Mouse (Mus musculus) heart, embryonic 11.5 days (tissue): ENCODE results near the gene Kyat1. TPM values are rescaled to one million over a fixed set of nuclear protein-coding genes. Genes with fewer than 3 reads are reported as not detected.
A peak's percentile ranks its signal among the peaks of the same experiment; 100 is the strongest.

ENCODE experiments used
- ATAC-seq: fragments of 200-750 bp; cut with Nextera tagmentation; replicated peaks from 2 replicates; pipeline ENCODE4 v1.8.0; 2017; ENCODE audit warnings: moderate library complexity; ENCODE audit not compliant: insufficient number of reproducible peaks, low FRiP score, low TSS enrichment
- H3K27ac ChIP-seq: fragments of 300-500 bp; sonication (generic); 2 replicates; pipeline ENCODE4 v1.5.1; 2014; ENCODE audit warnings: mild to moderate bottlenecking, low read depth, low read length
- H3K27me3 ChIP-seq: fragments of 300-500 bp; sonication (generic); 2 replicates; pipeline ENCODE4 v1.6.1; 2014; ENCODE audit warnings: mild to moderate bottlenecking, low read length, mixed read lengths; ENCODE audit not compliant: control insufficient read depth, insufficient read depth
- H3K36me3 ChIP-seq: fragments of 300-500 bp; sonication (generic); 2 replicates; pipeline ENCODE4 v1.6.1; 2014; ENCODE audit warnings: mild to moderate bottlenecking, low read length, moderate library complexity, mixed read lengths; ENCODE audit not compliant: control insufficient read depth, insufficient read depth
- H3K4me1 ChIP-seq: fragments of 300-500 bp; sonication (generic); 2 replicates; pipeline ENCODE4 v1.6.1; 2014; ENCODE audit warnings: low read length; ENCODE audit not compliant: control insufficient read depth, insufficient read depth
- H3K4me2 ChIP-seq: fragments of 300-500 bp; sonication (generic); 2 replicates; pipeline ENCODE4 v1.6.1; 2014; ENCODE audit warnings: mild to moderate bottlenecking, moderate library complexity
- H3K4me3 ChIP-seq: fragments of 300-500 bp; sonication (generic); 2 replicates; pipeline ENCODE4 v1.5.1; 2014; ENCODE audit warnings: low read depth, low read length
- H3K9ac ChIP-seq: fragments of 300-500 bp; sonication (generic); 2 replicates; pipeline ENCODE4 v1.6.1; 2014; ENCODE audit warnings: mild to moderate bottlenecking, low read depth, low read length, moderate library complexity
- H3K9me3 ChIP-seq: fragments of 300-500 bp; sonication (generic); replicated peaks from 2 replicates; pipeline ENCODE4 v1.6.1; 2016; ENCODE audit warnings: low read length; ENCODE audit not compliant: control insufficient read depth
- WGBS: fragments of 180-500 bp; shearing (Covaris S2); extraction: QIAGEN DNeasy Blood & Tissue Kit; methylation state at CpG from one replicate; pipeline ENCODE4 v1.1.7; 2014; ENCODE audit not compliant: insufficient replicate concordance; 5-methylcytosine and 5-hydroxymethylcytosine counted together
- polyA plus RNA-seq: library from polyadenylated mRNA; unstranded; fragments of >200 nt; fragmentation: Nextera tagmentation; extraction: Ambion mirVana; gene quantifications from 2 replicates; pipeline ENCODE4 v1.2.1, GENCODE M21; 2014

The Kyat1 gene
- 13.6 and 15.5 TPM in 2 replicates for polyA plus RNA-seq

DNA sequence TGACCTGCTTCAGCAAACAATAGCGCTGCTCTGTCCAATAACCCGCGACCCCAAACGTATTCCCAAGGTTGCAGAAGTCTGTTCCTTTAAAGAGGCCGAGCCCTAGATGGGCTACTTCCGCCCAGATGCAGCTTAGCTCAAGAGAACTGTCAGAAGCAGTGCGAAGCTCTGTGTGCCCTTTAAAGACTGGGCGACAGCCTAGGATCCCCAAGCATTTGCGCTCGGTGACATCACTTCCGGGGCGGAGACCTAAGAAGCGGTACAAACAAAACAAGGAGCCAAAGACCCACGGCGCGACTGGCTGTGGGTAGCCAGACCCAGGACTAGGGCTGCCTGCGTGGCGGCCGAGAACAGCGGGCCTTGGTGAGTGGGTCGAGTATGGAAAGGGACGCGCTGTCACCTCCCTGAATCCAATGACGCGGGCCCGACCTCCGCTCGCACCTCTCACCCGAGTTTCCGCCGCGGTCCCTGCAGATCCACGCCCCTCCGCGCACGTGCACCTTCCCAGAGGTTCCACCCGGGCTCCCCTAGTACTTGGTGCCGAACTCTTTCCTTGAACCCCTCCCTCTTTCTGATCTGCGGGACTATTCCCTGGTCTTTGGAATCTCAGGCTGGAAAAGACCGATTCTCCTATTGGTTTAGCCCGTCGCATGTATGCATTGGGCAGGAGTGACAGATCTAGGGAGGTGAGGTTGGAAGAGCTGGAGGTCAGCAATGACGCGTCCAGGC is at the start of gene Kyat1:
Gene Kyat1 (minus strand): TSS at position 219 of the 729 bp plus-strand sequence.
- H3K4me2 ChIP-seq = peak within 1 kb of the TSS; percentile 90
- H3K9me3 ChIP-seq = no peaks in the 10 kb centered on the region
- H3K9ac ChIP-seq = peak within 1 kb of the TSS; percentile 82
- ATAC-seq = peak; percentile 87
- peak within 1 kb of the TSS; percentile 90 for H3K27ac ChIP-seq
- peak within 1 kb of the TSS; percentile 83 for H3K4me3 ChIP-seq
- H3K36me3 ChIP-seq = no peaks in the 10 kb centered on the region
- peaks cover 4% of the 10 kb centered on the region for H3K4me1 ChIP-seq
- no peaks in the 10 kb centered on the region for H3K27me3 ChIP-seq
- WGBS = under 1% methylated on average over 44 of the region's 44 CpGs

DNA sequence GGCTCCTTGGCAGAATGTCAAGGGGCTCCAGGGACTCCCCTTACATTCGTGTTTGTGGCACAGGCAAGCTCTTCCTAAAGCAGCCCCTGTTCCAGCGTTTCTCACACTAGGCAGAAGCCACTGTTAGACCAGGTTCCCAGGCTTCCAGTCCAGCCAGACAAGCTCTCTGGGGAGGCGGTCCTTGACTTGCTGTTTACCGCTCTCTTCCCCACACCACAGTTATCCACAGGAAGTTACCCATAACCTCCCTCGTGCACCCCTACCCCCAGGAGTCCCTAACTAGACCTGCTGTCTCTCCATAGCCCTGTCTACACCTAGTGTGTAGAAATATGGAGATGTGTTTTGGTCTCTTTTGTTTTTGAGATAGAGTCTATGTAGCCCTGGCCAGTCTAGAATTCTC is 48.2 kb upstream of the Kyat1 start:
- ATAC-seq = no peak
- H3K27ac ChIP-seq = no peak overlapping the region
- no peaks in the 10 kb centered on the region for H3K9me3 ChIP-seq
- 67% methylated on average over 5 of the region's 5 CpGs for WGBS
- H3K36me3 ChIP-seq = peaks cover 28% of the 10 kb centered on the region
- H3K27me3 ChIP-seq = no peaks in the 10 kb centered on the region
- no peak overlapping the region for H3K9ac ChIP-seq
- peaks cover 22% of the 10 kb centered on the region for H3K4me1 ChIP-seq
- no peak overlapping the region for H3K4me2 ChIP-seq
- no peak overlapping the region for H3K4me3 ChIP-seq

DNA sequence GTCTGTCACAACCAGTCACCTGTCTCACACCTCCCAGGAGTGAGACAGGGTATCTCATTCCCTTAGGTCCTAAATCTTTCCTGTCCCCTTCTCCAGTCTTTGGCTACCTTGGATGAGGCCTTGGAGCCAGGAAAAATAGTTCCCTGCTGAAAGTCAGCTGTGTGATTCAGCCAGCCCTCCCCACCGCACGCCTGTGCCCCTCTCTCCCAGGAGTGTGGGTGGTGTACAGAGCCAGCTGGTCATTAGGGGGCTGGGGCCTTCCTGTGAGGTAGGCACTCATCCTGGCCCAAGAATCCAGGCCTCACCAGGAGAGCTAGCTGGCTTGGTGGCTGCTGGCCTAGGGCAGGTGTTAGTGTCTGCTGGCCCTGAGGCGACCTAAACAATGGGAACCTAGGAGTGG is 46.9 kb upstream of the Kyat1 start:
- Histone ChIP-seq H3K9me3 (no peaks in the 10 kb centered on the region), H3K4me2 (no peak overlapping the region), H3K4me1 (peaks cover 12% of the 10 kb centered on the region), H3K27me3 (no peaks in the 10 kb centered on the region), H3K27ac (no peak overlapping the region), H3K9ac (no peak overlapping the region), H3K36me3 (peaks cover 31% of the 10 kb centered on the region), H3K4me3 (no peak overlapping the region)
- ATAC-seq = no peak
- WGBS = 77% methylated on average over 3 of the region's 3 CpGs

DNA sequence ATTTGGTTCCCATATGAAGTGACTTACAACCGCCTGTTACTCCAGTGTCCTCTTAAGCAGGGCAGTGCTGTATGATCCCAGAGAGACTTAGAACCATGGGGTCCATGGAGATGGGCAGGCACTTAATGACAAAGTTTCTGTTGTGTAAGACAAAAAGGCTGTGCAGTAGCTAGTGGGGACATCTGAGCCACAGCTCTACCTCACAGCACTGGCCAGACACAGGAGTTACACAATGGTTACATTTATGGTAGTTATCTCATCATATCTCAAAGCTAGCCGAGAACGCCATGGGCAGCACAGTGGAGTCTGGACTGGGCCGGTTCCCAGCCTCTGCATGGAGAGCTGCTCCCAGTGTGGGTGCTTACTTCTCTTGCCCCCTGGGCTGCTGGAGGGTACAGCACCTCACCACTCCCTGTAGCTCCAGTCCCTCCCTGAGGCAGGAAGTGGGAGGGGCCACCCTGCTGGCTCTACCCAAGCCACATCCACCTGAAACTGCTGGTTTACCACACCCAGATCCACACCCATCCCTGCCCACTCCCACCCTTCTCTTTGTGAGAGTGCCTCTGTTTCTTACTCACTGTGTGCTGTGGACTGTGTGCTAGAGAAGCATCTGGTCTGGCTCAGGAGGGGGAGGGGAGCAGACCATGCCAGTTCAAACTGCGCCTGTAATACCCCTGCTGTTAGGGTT is 45.9 kb upstream of the Kyat1 start:
- no peaks in the 10 kb centered on the region for H3K9me3 ChIP-seq
- H3K4me2 ChIP-seq = no peak overlapping the region; the same call in 1 of the 2 replicates
- peaks cover 23% of the 10 kb centered on the region for H3K36me3 ChIP-seq
- ATAC-seq = peak; percentile 55
- peak overlapping the region; percentile 8; the same call in 1 of the 2 replicates for H3K9ac ChIP-seq
- peak overlapping the region; percentile 66 for H3K27ac ChIP-seq
- peaks cover 12% of the 10 kb centered on the region; the same call in 1 of the 2 replicates for H3K4me1 ChIP-seq
- H3K4me3 ChIP-seq = no peak overlapping the region
- WGBS = 62% methylated on average over 5 of the region's 5 CpGs
- no peaks in the 10 kb centered on the region for H3K27me3 ChIP-seq

DNA sequence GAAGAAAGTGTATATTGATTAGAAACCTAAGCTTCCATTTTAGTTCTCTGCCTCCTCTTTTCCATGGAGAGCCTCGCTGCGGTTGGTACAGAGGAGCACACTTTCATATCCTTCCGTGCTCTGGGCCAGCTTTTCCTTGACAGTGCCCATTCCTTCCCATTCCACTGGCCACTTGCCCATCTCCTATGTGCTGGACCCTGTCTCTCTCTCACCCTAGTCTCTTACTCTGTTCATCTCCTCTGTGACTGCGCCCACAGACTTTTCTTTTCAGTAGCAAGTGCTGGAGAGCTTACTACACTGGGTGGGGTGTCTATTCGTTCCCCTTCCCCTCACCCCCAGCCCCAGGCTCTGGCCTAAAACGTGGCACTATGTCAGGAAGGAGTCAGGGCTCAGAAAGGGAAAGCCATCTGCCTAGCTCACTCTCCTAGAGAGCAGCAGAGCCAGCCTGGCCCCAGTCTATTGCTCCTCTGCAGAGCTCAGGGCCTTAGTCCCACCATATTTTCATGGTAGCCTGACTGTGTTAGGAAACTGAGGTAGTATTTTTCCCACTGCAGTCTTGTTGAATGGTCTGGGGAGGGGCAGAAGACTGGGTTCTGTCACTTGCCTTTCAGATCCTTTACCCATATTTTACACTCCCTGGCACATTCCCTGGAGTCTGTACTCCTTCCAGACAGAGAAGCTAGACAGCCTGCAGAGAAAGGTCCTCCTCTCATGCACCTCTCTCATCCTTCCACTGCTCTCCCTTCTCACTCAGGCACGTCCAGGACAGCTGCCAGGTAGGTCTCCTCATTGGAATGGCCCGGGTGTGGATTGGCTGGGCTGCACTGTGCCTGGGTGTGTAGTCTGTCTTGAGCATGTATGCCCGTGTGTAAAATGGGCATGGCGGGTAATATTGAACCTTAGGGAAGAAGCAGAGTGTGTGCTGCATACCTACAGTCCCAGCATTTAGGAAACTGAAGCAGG is 44.8 kb upstream of the Kyat1 start:
- no peak for ATAC-seq
- WGBS = 84% methylated on average over 10 of the region's 10 CpGs
- H3K36me3 ChIP-seq = peaks cover 14% of the 10 kb centered on the region

DNA sequence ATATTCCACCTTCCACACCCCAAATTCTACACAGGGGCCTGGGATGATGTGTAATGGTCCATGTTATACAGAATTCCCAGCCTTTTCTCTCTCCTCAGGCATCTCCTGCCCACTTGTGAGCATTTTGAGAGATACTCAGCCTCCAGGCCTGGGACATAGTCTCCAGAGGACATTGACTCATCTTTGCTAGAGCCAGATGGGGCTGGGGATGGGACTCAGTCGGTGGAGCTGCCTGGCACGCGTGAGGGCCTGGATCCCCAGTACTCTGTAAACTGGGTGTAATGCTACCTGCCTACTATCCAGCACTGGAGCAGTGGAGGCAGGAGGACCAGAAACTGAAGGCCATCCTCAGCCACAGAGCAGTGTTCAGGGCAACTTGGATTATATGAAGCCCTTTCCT is 43.5 kb upstream of the Kyat1 start:
- no peak for ATAC-seq
- peaks cover 12% of the 10 kb centered on the region; the same call in 1 of the 2 replicates for H3K4me1 ChIP-seq
- 92% methylated on average over 3 of the region's 3 CpGs for WGBS
- no peak overlapping the region for H3K4me2 ChIP-seq
- no peak overlapping the region for H3K9ac ChIP-seq
- H3K4me3 ChIP-seq = no peak overlapping the region
- H3K36me3 ChIP-seq = peaks cover 10% of the 10 kb centered on the region
- H3K9me3 ChIP-seq = no peaks in the 10 kb centered on the region
- H3K27me3 ChIP-seq = no peaks in the 10 kb centered on the region
- no peak overlapping the region for H3K27ac ChIP-seq

More for the DNA sequence above, 44.8 kb upstream of the Kyat1 start:
- Histone ChIP-seq H3K9ac (no peak overlapping the region), H3K27me3 (no peaks in the 10 kb centered on the region), H3K27ac (peak overlapping the region; percentile 36; the same call in 1 of the 2 replicates), H3K4me3 (no peak overlapping the region), H3K4me2 (no peak overlapping the region), H3K9me3 (no peaks in the 10 kb centered on the region), H3K4me1 (peaks cover 12% of the 10 kb centered on the region; the same call in 1 of the 2 replicates)

DNA sequence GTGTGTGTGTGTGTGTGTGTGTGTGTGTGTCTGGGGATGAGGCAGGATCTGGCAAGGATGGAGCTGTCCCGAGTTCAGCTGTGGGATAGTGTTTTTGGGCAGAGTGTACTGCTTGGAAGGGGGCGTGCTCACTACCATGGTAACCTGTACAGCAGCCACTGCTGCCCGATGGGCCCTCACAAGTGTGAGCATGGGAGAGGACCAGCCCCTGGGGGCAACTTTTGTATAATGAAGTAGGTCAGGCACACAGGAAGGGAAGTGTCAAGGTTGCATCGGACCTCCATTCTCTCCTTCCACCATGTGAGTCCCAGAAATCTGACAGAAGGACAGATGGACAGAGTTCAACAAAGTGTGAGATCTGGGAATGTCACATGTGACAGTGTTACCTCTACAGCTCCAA is 42.0 kb upstream of the Kyat1 start:
- 81% methylated on average over 4 of the region's 4 CpGs for WGBS
- H3K27ac ChIP-seq = no peak overlapping the region
- peaks cover 10% of the 10 kb centered on the region for H3K36me3 ChIP-seq

DNA sequence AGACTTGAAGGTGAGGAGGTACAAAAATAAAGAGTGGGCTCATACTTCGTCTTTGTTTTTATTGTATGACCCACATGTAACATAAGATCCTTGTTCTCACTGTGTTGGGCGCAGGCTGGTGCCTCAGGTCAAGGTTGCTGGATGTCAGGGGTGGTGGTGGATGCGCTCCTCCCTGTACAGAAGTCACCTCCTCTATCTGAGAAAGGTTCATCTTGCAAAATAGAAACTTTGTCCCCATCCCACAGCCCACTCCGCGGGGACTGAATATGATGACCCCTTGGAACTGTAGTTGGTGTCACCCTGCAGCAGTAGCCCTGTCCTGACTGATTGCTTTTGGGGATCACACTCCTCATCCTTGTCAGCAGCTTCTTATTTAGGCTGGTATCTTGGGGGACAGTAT is 41.4 kb upstream of the Kyat1 start:
- Histone ChIP-seq H3K36me3 (peaks cover 10% of the 10 kb centered on the region), H3K27me3 (no peaks in the 10 kb centered on the region), H3K4me1 (peaks cover 16% of the 10 kb centered on the region), H3K4me2 (no peak overlapping the region), H3K27ac (no peak overlapping the region), H3K9ac (no peak overlapping the region), H3K9me3 (no peaks in the 10 kb centered on the region), H3K4me3 (no peak overlapping the region)
- 84% methylated on average over 5 of the region's 5 CpGs for WGBS
- ATAC-seq = no peak

More for the DNA sequence above, 42.0 kb upstream of the Kyat1 start:
- H3K9ac ChIP-seq = no peak overlapping the region
- no peak overlapping the region for H3K4me2 ChIP-seq
- peaks cover 15% of the 10 kb centered on the region for H3K4me1 ChIP-seq
- no peaks in the 10 kb centered on the region for H3K27me3 ChIP-seq
- H3K9me3 ChIP-seq = no peaks in the 10 kb centered on the region
- no peak for ATAC-seq
- no peak overlapping the region for H3K4me3 ChIP-seq
